Mouse (Mus musculus): ENCODE results near the gene Mllt3.

DNA sequence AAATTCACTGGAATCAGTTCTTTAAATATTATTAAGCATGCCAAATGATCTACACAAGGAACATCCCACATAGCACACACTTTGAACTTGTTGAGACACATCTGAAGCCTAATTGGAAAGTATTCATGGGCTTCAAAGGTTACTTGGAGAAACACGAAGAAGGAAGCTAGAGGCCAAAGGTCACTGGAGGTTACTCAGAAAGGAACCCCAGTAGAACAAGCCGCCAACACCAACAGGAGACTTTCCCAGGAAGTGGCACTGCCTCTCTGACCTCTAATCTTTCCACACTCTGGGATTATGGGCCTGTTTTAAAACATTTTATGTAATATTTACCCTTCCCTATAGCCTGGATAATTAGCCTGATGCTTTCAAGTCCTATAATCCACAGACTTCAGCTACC lies 162.6 kb downstream of the Mllt3 start:
- TF ChIP-seq POLR2A (IDR thresholded peaks at IDR 0.05; ENCODE audit: borderline replicate concordance, control insufficient read depth, low read depth, low read length), result no peak
- no peak for TF ChIP-seq CTCF (IDR thresholded peaks at IDR 0.05; ENCODE audit: control insufficient read depth, insufficient read depth, low read length)
